Mouse (Mus musculus) CH12.LX (cell line): ENCODE data around the gene Gm45213. TPM values are rescaled to one million over a fixed set of nuclear protein-coding genes. Genes with fewer than 3 reads are reported as not detected.

Experiments
- DNase-seq: peaks from one replicate; pipeline ENCODE4 v3.0.0-alpha.2; 2013; ENCODE audit errors: extremely low read depth
- H3K27ac ChIP-seq: 2 replicates; pipeline ENCODE4 v1.5.1; 2012; ENCODE audit warnings: low read depth, mild to moderate bottlenecking, control low read depth, moderate library complexity; ENCODE audit not compliant: insufficient read depth
- H3K27me3 ChIP-seq: replicated peaks from 2 replicates; pipeline ENCODE3; 2012; ENCODE audit warnings: inconsistent platforms
- H3K36me3 ChIP-seq, 2 experiments: replicated peaks in 1 of 2; 2 replicates each; pipeline versions ENCODE3 to v1.6.1; 2012; ENCODE audit warnings: inconsistent platforms in 1 of 2, low read length in 1 of 2, mild to moderate bottlenecking in 1 of 2, mixed read lengths in 1 of 2, moderate library complexity in 1 of 2; ENCODE audit not compliant: control insufficient read depth in 1 of 2, insufficient read depth in 1 of 2
- H3K4me1 ChIP-seq, 2 experiments: 2 replicates each; pipeline ENCODE4 v1.6.1; 2012; ENCODE audit warnings: inconsistent platforms in 1 of 2, moderate library complexity in 1 of 2; ENCODE audit not compliant: insufficient read depth in 2 of 2, control insufficient read depth in 1 of 2
- H3K4me2 ChIP-seq: 2 replicates; pipeline ENCODE4 v1.6.1; 2012; ENCODE audit warnings: low read depth, mild to moderate bottlenecking, control low read depth; ENCODE audit not compliant: poor library complexity, insufficient read depth, severe bottlenecking
- H3K4me3 ChIP-seq, 3 experiments: fragments of 150-350 bp in 1 of 3; sonication (generic) in 1 of 3; replicated peaks in 1 of 3; 2 replicates each; pipeline versions ENCODE3 to v1.5.1; 2011 to 2012; ENCODE audit warnings: low read depth in 2 of 3, low read length in 2 of 3, mild to moderate bottlenecking in 2 of 3, moderate library complexity in 2 of 3, control low read depth in 1 of 3, improper control_type of control experiment in 1 of 3, inconsistent platforms in 1 of 3, mixed read lengths in 1 of 3; ENCODE audit not compliant: poor library complexity in 1 of 3
- H3K79me2 ChIP-seq: replicated peaks from 2 replicates; pipeline ENCODE4 v1.6.1; 2012; ENCODE audit warnings: mild to moderate bottlenecking, moderate library complexity; ENCODE audit not compliant: control insufficient read depth, poor library complexity, insufficient read depth, severe bottlenecking; ENCODE audit errors: extremely low read depth
- H3K9ac ChIP-seq: 2 replicates; pipeline ENCODE4 v1.6.1; 2012; ENCODE audit warnings: low read depth, mild to moderate bottlenecking, control low read depth, moderate library complexity; ENCODE audit not compliant: insufficient read depth
- H3K9me3 ChIP-seq: replicated peaks from 2 replicates; pipeline ENCODE3; 2012; ENCODE audit warnings: low read length, inconsistent platforms, mixed read lengths
- BHLHE40 ChIP-seq: IDR thresholded peaks from 2 replicates; pipeline ENCODE4 v1.6.1; 2011; ENCODE audit warnings: mild to moderate bottlenecking, low read depth, low read length, improper control_type of control experiment
- CHD1 ChIP-seq: IDR thresholded peaks from 2 replicates; pipeline ENCODE4 v1.6.1; 2012; ENCODE audit warnings: low read depth, low read length, improper control_type of control experiment, inconsistent platforms
- CHD2 ChIP-seq: IDR thresholded peaks from 2 replicates; pipeline ENCODE4 v1.6.1; 2011; ENCODE audit warnings: low read length, improper control_type of control experiment
- CTCF ChIP-seq, 2 experiments: IDR thresholded peaks in 1 of 2; conservative IDR thresholded peaks in 1 of 2; 2 replicates each; pipeline ENCODE4 v1.5.1; 2011 to 2012; ENCODE audit warnings: low read depth in 2 of 2, low read length in 2 of 2, improper control_type of control experiment in 1 of 2, inconsistent platforms in 1 of 2, mild to moderate bottlenecking in 1 of 2, moderate library complexity in 1 of 2
- E2F4 ChIP-seq: IDR thresholded peaks from 2 replicates; pipeline ENCODE4 v1.6.1; 2011; ENCODE audit warnings: low read depth, low read length, improper control_type of control experiment; ENCODE audit not compliant: insufficient replicate concordance
- EP300 ChIP-seq: IDR thresholded peaks from 2 replicates; pipeline ENCODE4 v1.6.1; 2011; ENCODE audit warnings: low read length, improper control_type of control experiment
- IRF4 ChIP-seq: IDR thresholded peaks from 2 replicates; pipeline ENCODE4 v1.6.1; 2014; ENCODE audit warnings: low read depth, mild to moderate bottlenecking, inconsistent platforms, low read length, improper control_type of control experiment
- JUN ChIP-seq: IDR thresholded peaks from 2 replicates; pipeline ENCODE4 v1.6.1; 2011; ENCODE audit warnings: low read depth, mild to moderate bottlenecking, low read length, improper control_type of control experiment, moderate library complexity; ENCODE audit not compliant: insufficient read depth
- MEF2A ChIP-seq: IDR thresholded peaks from 2 replicates; pipeline ENCODE4 v1.6.1; 2014; ENCODE audit warnings: low read depth, mild to moderate bottlenecking, inconsistent platforms, low read length, improper control_type of control experiment, borderline replicate concordance
- MYC ChIP-seq: IDR thresholded peaks from 2 replicates; pipeline ENCODE4 v1.6.1; 2011; ENCODE audit warnings: low read depth, mild to moderate bottlenecking, improper control_type of control experiment, low read length
- NELFE ChIP-seq: IDR thresholded peaks from 2 replicates; pipeline ENCODE4 v1.6.1; 2011; ENCODE audit warnings: low read depth, low read length, improper control_type of control experiment
- NRF1 ChIP-seq: IDR thresholded peaks from 2 replicates; pipeline ENCODE4 v1.6.1; 2014; ENCODE audit warnings: low read depth, mild to moderate bottlenecking, inconsistent platforms, low read length, improper control_type of control experiment, moderate library complexity
- PAX5 ChIP-seq: IDR thresholded peaks from 2 replicates; pipeline ENCODE4 v1.6.1; 2012; ENCODE audit warnings: low read length, inconsistent platforms, mixed read lengths
- POLR2A ChIP-seq: IDR thresholded peaks from 2 replicates; pipeline ENCODE4 v1.6.1; 2011; ENCODE audit warnings: low read depth, mild to moderate bottlenecking, improper control_type of control experiment, low read length
- POLR2AphosphoS2 ChIP-seq: IDR thresholded peaks from 2 replicates; pipeline ENCODE4 v1.6.1; 2011; ENCODE audit warnings: low read depth, low read length, improper control_type of control experiment
- RCOR1 ChIP-seq: conservative IDR thresholded peaks from 2 replicates; pipeline ENCODE4 v1.6.1; 2012; ENCODE audit warnings: low read depth, mild to moderate bottlenecking, inconsistent platforms, low read length, improper control_type of control experiment
- TBP ChIP-seq: conservative IDR thresholded peaks from 2 replicates; pipeline ENCODE4 v1.6.1; 2011; ENCODE audit warnings: low read depth, low read length, improper control_type of control experiment
- ZMIZ1 ChIP-seq: IDR thresholded peaks from 2 replicates; pipeline ENCODE4 v1.6.1; 2012; ENCODE audit warnings: low read depth, mild to moderate bottlenecking, inconsistent platforms, low read length, improper control_type of control experiment
- ZNF384 ChIP-seq: IDR thresholded peaks from 2 replicates; pipeline ENCODE4 v1.6.1; 2012; ENCODE audit warnings: low read depth, low read length, improper control_type of control experiment, inconsistent platforms
- dilution Hi-C: fragments of 300-500 bp; cut with MboI; formaldehyde crosslinking; loops from 2 replicates; pipeline ENCODE4 v1.14.3; 2020; ENCODE audit warnings: low sequenced_read_pairs; ENCODE audit not compliant: extremely low pct_unique_long_range_greater_than_20kb, extremely low pct_ligation_motif_present
- in situ Hi-C: fragments of 300-500 bp; cut with MboI; formaldehyde crosslinking; loops from 3 replicates; pipeline ENCODE4 v1.14.3; 2019; ENCODE audit warnings: low sequenced_read_pairs, low pct_ligation_motif_present, low pct_unique_long_range_greater_than_20kb, mixed read lengths
- polyA plus RNA-seq: library from polyadenylated mRNA; unstranded; fragments of >175 nt; gene quantifications from 2 replicates; pipeline ENCODE4 v1.2.1, GENCODE M21; 2012; ENCODE audit warnings: low read depth; ENCODE audit not compliant: insufficient read length
- total RNA-seq, 2 experiments: library from RNA; depleted of rRNA; stranded (reverse); fragments of 300-350 nt in 1 of 2; fragments of >200 nt in 1 of 2; gene quantifications; 2 replicates each; pipeline ENCODE4 v1.2.3; 2012 to 2014

The Gm45213 gene
- total and polyA plus RNA-seq, 3 experiments: not detected

GRCm38 (mm10) chr7:66079364-66080230 lies 36.2 kb downstream of the Gm45213 start, which contains the start of gene Selenos (continued):
- TF ChIP-seq CHD2 (peak; percentile 76), POLR2A (peak; percentile 97), MYC (peak; percentile 81), PAX5 (no peak), CHD1 (no peak), JUN (no peak), ZMIZ1 (peak; percentile 97), NELFE (peak; percentile 96), ZNF384 (peak; percentile 6; the same call in 1 of the 2 replicates), POLR2AphosphoS2 (peak; percentile 91), NRF1 (peak; percentile 43; the same call in 1 of the 2 replicates), EP300 (no peak), E2F4 (no peak), TBP (peak; percentile 93), BHLHE40 (peak; percentile 72), MEF2A (no peak; the same call in 1 of the 2 replicates), IRF4 (no peak; the same call in 1 of the 2 replicates)

- TF ChIP-seq ZNF384 (peak; percentile 83), RCOR1 (no peak), CTCF (conservative IDR thresholded peaks at IDR 0.05 in 1 of 2, IDR thresholded peaks at IDR 0.05 in 1 of 2; ENCODE audit: low read depth in 2 of 2, low read length in 2 of 2) (peak in 1 of 2 experiments; percentile 21; a peak in 1 of 4 replicates)
- Histone ChIP-seq H3K27ac (no peak overlapping the region), H3K4me1 (peaks cover 0 to 32% of the 10 kb centered on the region in 2 experiments; a peak in 2 of 4 replicates), H3K36me3 (peaks cover 36 to 67% of the 10 kb centered on the region in 2 experiments), H3K9me3 (no peaks in the 10 kb centered on the region), H3K4me3 (peak overlapping the region; percentile 80 to 95 (median 95)), H3K27me3 (no peaks in the 10 kb centered on the region), H3K9ac (peak overlapping the region; percentile 73), H3K79me2 (peaks cover 34% of the 10 kb centered on the region), H3K4me2 (peak overlapping the region; percentile 96)
- in situ Hi-C loops (loop anchor here (25.0 kb wide), 1 partner anchor 582 kb away; no protein-coding TSS in a partner anchor), dilution Hi-C loops (no loop called here)
- peak; percentile 35 for DNase-seq
Measured at GRCm38 (mm10) chr7:66080231-66080613, 36.8 kb downstream of the Gm45213 start.
